Mouse (Mus musculus): ENCODE data around the gene Tti1.

The Tti1 gene

DNA sequence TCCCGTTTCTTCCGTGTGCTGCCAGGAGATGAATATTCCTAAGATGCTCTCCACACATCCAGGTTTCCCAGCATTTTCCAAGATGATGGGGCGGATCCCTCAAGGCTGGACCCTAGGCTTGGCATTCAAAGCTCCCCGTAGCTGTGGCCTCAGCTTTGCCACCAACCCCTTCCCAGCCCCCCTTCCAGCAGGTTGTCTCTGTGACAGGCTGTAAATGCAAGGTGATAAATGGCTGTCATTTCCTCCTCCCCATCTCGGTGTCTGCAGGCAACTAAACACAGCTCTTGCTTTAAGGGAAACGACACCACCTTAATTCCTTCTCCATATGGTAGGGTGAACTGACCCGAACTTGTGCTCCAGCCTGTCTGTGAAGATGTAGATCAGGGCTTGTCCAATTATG is 52.6 kb downstream of the Tti1 start:
- no peak for DNase-seq (ENCODE audit: low read depth in 1 of 2, low spot score in 2 of 2)

DNA sequence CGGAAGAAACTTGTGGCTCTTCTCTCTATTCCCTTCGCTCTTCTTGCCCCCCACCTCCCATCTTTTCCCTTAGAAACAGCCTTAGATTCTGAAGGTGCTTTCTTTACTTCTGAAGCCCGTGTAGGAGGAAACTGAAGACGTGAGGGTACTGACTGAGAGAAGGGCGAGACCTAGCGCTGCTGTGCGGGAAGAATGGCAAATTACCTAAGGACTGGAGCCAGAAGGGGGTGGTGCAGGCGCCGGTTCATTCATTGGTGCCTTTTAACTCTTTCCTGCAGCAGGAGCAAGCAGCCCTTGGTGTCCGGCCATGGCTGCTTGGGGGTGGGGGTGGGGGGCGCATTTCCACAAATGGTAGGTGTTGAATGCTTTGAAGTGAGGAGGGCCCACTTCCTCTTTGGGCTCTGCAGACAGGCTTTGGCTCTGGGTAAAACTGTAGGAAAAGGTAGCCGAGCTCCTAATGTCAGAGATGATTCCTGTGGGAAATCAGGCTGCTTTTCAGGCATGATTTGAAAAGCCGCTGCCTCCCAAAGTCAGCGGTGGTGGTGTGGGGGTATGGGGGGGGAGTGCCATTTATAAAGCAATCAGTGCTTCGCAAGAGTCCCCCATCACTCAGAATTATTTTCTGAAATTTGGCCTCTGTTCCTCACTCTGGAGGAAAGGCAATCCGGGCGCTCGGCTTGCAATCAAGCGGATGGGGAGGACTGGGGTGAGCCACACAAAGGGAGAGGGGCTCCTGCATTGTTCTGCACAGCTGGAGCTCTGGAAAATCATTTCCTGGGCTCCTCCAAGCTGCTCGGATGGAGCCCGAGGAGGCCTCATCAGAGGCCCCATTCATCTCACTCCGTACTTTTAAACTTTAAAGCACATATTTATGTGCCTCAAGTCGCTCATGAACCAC is 53.4 kb downstream of the Tti1 start:
- DNase-seq (ENCODE audit: low read depth in 1 of 2, low spot score in 2 of 2): no peak

DNA sequence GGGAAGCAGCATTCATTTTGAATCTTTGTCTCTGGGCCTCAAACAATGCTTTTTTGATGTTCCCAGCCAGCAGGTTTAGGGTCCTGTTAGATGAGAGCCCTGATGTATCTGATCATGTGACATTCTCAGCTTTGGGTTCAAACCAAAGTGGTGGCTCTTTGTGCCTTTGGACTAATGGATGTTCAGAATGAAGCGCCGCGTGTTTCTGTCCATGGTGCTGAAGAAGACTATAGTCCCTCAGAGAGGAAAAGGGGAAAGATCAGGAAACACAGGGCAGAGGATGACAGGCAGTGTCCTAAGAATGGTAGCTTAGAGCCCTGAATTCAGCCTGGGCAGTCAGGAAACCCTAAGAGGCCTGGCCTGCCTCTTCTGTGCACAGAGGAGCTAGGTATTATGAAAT is 57.6 kb downstream of the Tti1 start:
- no peak for DNase-seq (ENCODE audit: low read depth in 1 of 2, low spot score in 2 of 2)

DNA sequence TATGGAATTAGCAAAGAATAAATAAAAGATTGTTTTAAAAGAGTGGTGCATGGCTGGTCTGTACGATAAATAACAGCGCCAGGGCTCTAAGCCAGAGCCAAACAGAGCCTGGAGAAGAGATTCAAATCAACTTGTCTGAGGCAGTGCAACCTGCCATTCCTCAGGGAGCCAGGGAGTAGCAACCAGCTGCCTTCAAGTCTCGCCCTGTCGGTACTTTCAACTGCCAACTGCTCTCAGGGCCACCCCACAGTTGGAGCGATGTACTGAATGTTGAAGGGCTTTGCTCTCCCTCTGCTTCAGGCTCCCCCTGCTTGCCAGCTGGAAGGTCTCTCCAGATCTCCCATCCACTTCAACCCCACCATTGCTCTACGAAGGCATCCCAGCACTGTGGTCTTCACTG is 58.1 kb downstream of the Tti1 start:
- DNase-seq (ENCODE audit: low read depth in 1 of 2, low spot score in 2 of 2): no peak

DNA sequence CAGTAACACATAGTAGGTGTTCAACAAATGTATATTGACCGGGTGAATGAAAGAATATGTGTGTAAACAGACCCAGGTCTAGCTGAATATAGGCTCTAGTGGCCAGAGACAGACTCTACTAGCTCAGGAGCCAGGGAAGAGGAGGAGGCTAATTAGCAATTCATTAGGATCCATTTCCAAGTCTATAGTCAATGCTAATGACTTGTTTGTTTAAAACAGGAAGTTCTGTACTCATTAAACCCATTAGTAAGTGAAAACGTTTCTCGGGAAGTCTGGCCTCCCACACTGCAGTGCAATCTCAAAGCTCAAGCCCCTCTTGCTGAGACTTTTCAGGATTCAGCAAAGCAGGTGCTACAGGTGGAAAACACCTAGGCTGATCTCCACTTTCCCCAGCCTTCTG is 60.4 kb downstream of the Tti1 start:
- DNase-seq (ENCODE audit: low read depth in 1 of 2, low spot score in 2 of 2): no peak

DNA sequence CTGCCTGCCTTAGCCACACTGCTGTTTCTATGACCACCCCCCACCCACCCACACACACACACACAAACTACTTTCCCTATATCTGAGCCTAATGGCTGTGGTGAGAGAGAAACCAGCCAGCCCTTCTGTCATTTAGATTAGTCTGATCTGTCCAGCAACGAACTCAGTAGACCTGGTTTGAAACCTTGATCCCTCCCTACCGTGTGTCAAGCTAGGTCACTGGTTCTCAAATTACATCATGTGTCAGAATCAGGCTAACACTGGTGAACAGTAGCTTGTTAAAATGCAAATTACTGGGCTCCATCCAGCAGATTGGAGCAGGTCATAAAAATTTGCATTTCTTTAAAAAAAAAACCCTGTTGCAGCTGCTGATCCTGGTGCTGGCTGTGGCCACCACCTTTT is 70.5 kb downstream of the Tti1 start:
- no peak for DNase-seq (ENCODE audit: low read depth in 1 of 2, low spot score in 2 of 2)

DNA sequence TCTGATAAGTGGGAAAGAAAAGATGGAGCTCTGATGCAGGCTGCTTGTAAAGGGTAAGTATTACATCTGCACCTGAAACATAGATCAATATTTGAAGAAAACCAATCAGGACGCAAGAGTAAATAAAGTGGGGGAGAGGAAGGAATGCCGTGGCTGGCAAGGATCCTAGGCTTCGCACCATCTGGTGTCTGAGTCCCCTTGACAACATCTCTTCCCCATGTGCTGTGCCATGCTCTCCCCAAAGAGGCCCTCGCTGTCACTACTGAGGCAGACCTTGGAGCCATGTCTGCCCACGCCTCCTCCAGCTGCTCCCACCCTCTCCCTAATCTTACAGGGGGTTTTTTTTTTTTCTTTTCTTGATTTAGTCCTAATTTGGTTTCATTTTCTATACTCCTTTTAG is 74.3 kb downstream of the Tti1 start:
- DNase-seq (ENCODE audit: low read depth in 1 of 2, low spot score in 2 of 2): no peak

DNA sequence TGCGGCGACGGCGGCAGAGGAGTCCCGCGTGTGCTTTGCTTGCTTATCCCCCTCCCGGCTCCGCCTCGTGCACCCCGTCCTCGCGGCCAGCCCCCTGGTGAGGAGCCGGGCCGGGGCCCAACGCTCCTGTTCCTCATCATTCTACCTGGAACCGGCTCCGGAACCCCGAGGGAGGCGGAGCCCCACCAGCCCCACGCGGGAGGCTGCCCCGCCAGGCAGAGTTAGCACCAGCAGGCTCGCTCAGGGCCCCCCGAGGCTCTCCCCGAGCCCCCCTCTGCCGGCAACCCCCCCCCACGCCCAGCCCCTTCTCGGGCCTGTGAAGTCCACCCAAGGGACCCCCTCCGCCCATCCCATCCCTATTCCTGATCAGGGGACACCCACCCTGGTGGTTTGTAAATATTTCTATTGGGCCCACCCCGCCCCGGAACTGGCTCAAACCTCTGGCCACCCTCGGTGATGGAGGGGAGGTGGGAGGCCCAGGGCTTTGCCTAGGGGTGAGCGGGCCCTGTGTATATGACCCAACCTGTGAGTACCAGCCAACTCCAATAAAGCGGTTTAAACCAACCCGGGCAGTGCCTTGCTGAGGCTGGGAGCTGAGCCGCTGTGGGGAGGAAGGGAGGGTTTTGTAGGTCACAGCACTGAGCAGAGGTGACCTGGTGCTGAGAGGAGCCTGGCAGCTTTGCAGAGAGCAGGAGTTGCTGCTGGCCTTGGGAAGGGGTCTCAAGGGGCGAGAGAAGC is 83.9 kb downstream of the Tti1 start:
- DNase-seq (ENCODE audit: low read depth in 1 of 2, low spot score in 2 of 2): no peak

DNA sequence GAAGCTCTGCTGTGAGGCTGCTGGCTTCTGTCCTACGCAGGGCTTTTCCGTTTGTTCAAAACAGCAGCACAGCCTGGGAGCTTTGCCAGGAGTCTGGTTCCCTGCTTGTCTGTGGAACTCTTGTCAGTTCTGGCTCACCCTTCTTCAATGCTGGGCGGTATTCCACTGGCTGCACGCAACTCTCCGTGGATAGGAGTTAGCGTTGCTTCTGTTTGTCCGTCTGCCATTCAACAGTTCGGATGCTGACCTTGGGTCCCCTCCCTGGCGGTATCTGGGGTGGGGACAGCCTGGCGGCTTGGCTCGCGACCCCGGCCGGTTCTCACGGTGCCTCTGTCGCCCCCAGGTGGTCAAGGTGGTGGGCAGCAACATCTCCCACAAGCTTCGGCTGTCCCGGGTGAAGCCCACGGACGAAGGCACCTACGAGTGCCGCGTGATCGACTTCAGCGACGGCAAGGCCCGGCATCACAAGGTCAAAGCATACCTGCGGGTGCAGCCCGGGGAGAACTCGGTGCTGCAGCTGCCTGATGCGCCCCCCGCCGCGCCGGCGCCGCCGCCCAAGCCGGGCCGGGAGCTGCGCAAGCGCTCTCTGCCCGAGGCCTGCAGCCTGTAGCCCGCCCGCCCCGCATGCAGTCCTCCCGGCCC is 84.6 kb downstream of the Tti1 start:
- DNase-seq (ENCODE audit: low read depth in 1 of 2, low spot score in 2 of 2): no peak

DNA sequence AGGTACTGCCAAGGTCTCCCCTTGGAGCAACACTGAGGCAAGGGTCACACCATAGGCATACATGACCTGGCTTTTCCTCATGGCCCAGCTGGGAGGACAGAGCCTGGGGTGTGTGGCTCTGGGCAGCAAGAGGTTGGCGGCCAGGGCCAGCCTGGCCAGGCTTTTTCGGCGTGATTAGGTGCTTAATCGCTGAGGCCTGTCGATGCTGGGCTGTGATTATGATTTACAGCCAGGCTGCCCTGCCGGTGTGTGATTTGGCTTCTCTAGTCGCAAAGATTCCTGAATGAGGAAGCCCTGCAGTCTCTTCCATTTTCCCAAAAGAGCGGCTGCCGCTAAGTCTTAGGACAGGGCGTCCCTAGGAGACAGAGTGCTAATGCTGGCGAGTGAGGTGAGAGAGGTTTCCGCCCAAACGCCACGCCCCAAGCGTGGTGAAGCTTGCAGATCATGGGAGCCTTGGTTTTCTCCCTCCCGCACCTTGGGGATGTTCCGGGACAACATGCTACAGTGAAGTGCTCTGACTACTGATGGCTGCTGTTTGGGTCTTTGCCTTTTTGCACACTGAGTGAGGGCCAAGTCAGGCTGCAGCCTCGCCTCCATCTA is 87.5 kb downstream of the Tti1 start:
- DNase-seq (ENCODE audit: low read depth in 1 of 2, low spot score in 2 of 2): no peak

DNA sequence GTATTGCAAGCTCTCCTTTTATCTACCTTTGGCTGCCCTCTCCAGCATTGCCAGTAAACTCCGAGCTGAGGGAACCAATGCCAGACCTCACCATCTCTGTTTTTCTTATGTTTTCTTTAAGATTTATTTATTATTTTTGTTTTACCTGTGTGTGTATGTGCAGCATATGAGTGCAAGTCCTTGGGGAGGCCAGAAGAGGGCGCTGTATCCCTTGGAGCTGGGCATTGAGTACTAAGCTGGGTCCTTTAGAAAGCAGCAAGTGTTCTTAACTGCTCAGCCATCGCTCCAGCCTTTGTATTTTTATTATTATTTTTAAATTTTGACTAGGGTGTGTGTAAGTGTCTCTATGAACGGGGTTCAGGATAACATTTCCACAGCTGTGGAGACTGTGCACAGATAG is 91.6 kb downstream of the Tti1 start:
- no peak for DNase-seq (ENCODE audit: low read depth in 1 of 2, low spot score in 2 of 2)

DNA sequence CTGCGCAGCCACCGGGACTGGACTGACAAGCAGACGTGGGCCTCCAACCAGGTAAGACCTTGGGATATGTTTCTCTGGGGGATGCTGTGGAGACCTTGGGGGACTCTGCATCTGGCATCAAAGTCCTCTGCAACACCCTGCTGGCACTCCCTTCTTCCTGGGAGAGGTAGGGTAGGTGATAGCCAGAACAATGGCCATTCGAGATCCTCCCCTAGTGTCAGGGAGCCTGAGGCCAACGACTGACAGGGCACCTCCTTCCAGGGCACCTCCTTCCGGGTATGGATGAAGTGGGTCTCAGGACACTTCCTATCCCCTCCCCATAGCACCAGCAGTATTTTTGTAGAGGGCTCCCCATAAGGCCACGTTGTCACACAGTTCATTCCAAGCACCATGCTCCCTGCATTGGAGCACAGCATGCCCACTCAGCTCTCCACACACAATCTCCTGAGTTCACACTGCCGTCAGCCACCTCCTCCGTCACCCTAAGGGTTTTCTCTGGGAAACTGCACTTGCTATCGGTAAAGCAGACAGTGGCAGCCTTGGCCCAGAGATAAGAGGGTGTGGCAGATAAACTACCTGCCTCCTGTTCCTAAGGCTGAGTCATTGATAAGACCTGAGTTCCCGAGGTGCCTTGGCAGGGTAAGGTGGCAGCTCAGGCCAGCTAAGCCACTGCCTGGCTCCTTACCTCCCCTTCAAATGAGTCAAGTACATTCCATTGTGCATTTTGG is 92.6 kb downstream of the Tti1 start:
- DNase-seq (ENCODE audit: low read depth in 1 of 2, low spot score in 2 of 2): no peak

DNA sequence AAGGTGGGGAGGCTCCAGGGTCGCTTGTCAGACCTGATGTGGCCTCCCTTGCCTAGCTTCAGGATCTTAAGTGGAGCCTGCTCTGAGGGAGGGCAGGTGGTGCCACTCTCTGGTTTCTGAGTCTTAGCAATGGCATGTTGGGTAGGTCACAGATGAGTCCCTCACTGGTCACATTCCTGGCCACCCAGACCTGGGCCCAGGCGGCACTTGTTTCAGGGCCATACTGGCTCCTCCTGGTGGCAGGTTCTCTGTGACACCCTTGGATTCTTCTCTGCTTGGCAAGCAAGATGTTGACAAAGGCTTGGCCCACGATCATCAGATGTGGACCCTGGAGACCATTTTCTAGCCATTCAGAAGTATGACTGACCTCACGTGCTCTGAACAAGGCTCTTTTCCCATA is 95.6 kb downstream of the Tti1 start:
- DNase-seq (ENCODE audit: low read depth in 1 of 2, low spot score in 2 of 2): no peak

All from monocyte, adult 2 months (primary cell).